ENCODE assay signal across 8 mouse cellular contexts in the genomic region with DNA sequence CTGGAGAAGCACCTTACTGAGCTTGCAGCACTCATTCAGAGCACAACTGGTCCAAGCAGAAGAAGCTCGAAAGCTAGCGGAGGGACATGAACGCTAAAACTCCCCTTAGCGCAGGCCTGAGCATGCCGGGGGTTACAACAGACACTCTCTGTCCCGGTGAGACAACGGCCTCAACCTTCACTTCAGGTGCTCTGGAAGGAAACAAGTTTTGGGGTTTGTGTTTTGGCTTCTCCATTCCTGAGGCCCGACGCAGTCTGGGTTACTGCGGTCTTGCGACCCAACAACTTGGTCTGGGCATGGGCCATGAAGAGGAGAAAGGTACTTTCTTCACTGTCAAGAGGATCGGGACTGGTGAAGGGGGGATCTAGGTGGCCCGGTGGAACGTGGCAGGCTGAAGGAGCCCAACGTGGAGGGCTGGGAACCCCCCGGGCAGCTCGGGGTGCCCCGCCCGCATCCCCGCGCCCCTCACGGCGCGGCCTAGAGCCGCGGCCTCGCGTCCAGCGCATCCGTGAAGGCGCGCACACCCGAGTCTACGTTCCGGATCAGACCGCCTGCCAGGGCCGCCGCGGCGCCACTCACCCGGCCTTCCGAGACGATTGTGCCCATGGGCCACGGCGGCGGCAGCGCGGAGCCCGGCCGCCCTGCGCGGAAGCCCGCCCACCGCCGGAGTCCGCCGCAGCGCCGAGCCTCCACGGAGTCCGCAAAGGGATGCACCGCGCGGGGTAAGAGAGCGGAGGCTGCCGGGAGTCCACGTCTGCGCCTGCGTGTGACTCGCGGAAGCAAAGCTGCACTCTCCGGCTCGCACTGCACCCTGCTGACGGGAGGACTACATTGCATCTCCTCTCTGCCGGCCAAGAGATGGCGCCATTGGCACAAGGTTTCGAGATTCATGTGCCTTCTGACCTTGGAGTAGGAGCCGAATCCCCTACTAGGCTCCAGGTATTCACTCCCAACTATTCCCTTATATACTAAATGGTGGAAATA. TPM values are rescaled to one million over a fixed set of nuclear protein-coding genes. Genes with fewer than 3 reads are reported as not detected.
A peak's percentile ranks its signal among the peaks of the same experiment; 100 is the strongest.
DNase-seq lines count a peak whose midpoint lies in the region; ATAC-seq and TF ChIP-seq lines count a peak whose summit lies in the region.

No protein-coding gene starts in this region.

- peaks cover 36% of the 10 kb centered on the region for H3K36me3 ChIP-seq in forebrain, embryonic 10.5 days (replicated peaks)
- peaks cover 28% of the 10 kb centered on the region for H3K36me3 ChIP-seq in heart, embryonic 15.5 days
- peaks cover 20% of the 10 kb centered on the region for H3K36me3 ChIP-seq in liver, embryonic 14.5 days (replicated peaks; ENCODE audit: control insufficient read depth, insufficient read depth, low read depth)
- peaks cover 2% of the 10 kb centered on the region for H3K36me3 ChIP-seq in neural tube, embryonic 11.5 days (ENCODE audit: control insufficient read depth, insufficient read depth, low read length)
- H3K36me3 ChIP-seq in stomach, postnatal 0 days (ENCODE audit: control insufficient read depth, insufficient read depth, low read length), result peaks cover 5% of the 10 kb centered on the region; the same call in 1 of the 2 replicates

- under 1% methylated on average over 77 of the region's 78 CpGs for WGBS in forebrain, embryonic 10.5 days
- under 1% methylated on average over 78 of the region's 78 CpGs for WGBS in heart, embryonic 15.5 days
- under 1% methylated on average over 70 of the region's 78 CpGs for WGBS in liver, embryonic 14.5 days (ENCODE audit: insufficient replicate concordance)
- under 1% methylated on average over 66 of the region's 78 CpGs for WGBS in neural tube, embryonic 11.5 days
- under 1% methylated on average over 61 of the region's 78 CpGs for WGBS in stomach, postnatal 0 days

- peak; percentile 100 for TF ChIP-seq CTCF in liver, embryonic 14.5 days (IDR thresholded peaks at IDR 0.05; ENCODE audit: low read depth)
- TF ChIP-seq CTCF in stomach, postnatal 0 days (IDR thresholded peaks at IDR 0.05; ENCODE audit: low read depth), result peak; percentile 100

- peak overlapping the region; percentile 97 for H3K27ac ChIP-seq in forebrain, embryonic 10.5 days
- peak overlapping the region; percentile 61 for H3K27ac ChIP-seq in heart, embryonic 15.5 days
- H3K27ac ChIP-seq in liver, embryonic 14.5 days, result no peak overlapping the region; the same call in 1 of the 2 replicates
- H3K27ac ChIP-seq in neural tube, embryonic 11.5 days (ENCODE audit: low read depth, low read length), result no peak overlapping the region
- peak overlapping the region; percentile 82 for H3K27ac ChIP-seq in stomach, postnatal 0 days (replicated peaks)

- no peaks in the 10 kb centered on the region for H3K27me3 ChIP-seq in forebrain, embryonic 10.5 days (ENCODE audit: poor library complexity, severe bottlenecking)
- H3K27me3 ChIP-seq in heart, embryonic 15.5 days, result no peaks in the 10 kb centered on the region
- H3K27me3 ChIP-seq in liver, embryonic 14.5 days (ENCODE audit: control insufficient read depth, insufficient read depth, low read length), result no peaks in the 10 kb centered on the region
- H3K27me3 ChIP-seq in neural tube, embryonic 11.5 days (ENCODE audit: control insufficient read depth, insufficient read depth, low read length), result no peaks in the 10 kb centered on the region
- H3K27me3 ChIP-seq in stomach, postnatal 0 days (ENCODE audit: control insufficient read depth, insufficient read depth, low read length), result no peaks in the 10 kb centered on the region

- peak overlapping the region; percentile 94 for H3K4me3 ChIP-seq in forebrain, embryonic 10.5 days
- H3K4me3 ChIP-seq in heart, embryonic 15.5 days, result peak overlapping the region; percentile 83
- peak overlapping the region; percentile 93 to 95 for H3K4me3 ChIP-seq in liver, embryonic 14.5 days (ENCODE audit: insufficient read depth in 1 of 2, low read depth in 2 of 2, low read length in 2 of 2)
- H3K4me3 ChIP-seq in neural tube, embryonic 11.5 days (ENCODE audit: low read depth, low read length), result peak overlapping the region; percentile 96
- H3K4me3 ChIP-seq in stomach, postnatal 0 days (ENCODE audit: low read depth, low read length), result peak overlapping the region; percentile 95

- ATAC-seq in heart, embryonic 15.5 days (replicated peaks; ENCODE audit: insufficient number of reproducible peaks, insufficient read depth, low FRiP score, low read depth), result peak; percentile 98
- ATAC-seq in liver, embryonic 14.5 days (ENCODE audit: insufficient read depth), result peak; percentile 97
- ATAC-seq in neural tube, embryonic 11.5 days (ENCODE audit: insufficient read depth, low FRiP score, low TSS enrichment), result peak; percentile 98
- peak; percentile 99 for ATAC-seq in stomach, postnatal 0 days (ENCODE audit: low FRiP score, low TSS enrichment)

- peak overlapping the region; percentile 98 for H3K9ac ChIP-seq in heart, embryonic 15.5 days
- peak overlapping the region; percentile 94 for H3K9ac ChIP-seq in liver, embryonic 14.5 days (replicated peaks)
- peak overlapping the region; percentile 99 for H3K9ac ChIP-seq in neural tube, embryonic 11.5 days (ENCODE audit: low read length)
- peak overlapping the region; percentile 98 for H3K9ac ChIP-seq in stomach, postnatal 0 days (ENCODE audit: low read length)

- no peaks in the 10 kb centered on the region for H3K9me3 ChIP-seq in forebrain, embryonic 10.5 days
- H3K9me3 ChIP-seq in heart, embryonic 15.5 days (replicated peaks), result no peaks in the 10 kb centered on the region
- no peaks in the 10 kb centered on the region for H3K9me3 ChIP-seq in liver, embryonic 14.5 days (ENCODE audit: control insufficient read depth, low read length)
- no peaks in the 10 kb centered on the region for H3K9me3 ChIP-seq in neural tube, embryonic 11.5 days (ENCODE audit: control insufficient read depth, low read length)
- H3K9me3 ChIP-seq in stomach, postnatal 0 days (ENCODE audit: control insufficient read depth, low read length), result no peaks in the 10 kb centered on the region

- peaks cover 12% of the 10 kb centered on the region for H3K4me1 ChIP-seq in forebrain, embryonic 10.5 days
- peaks cover 15% of the 10 kb centered on the region for H3K4me1 ChIP-seq in heart, embryonic 15.5 days (replicated peaks)
- H3K4me1 ChIP-seq in liver, embryonic 14.5 days (replicated peaks; ENCODE audit: control insufficient read depth in 2 of 2, insufficient read depth in 2 of 2, low read length in 1 of 2), result peaks cover 5% of the 10 kb centered on the region in 2 experiments; a peak in 3 of 4 replicates
- peaks cover 5% of the 10 kb centered on the region; the same call in 1 of the 2 replicates for H3K4me1 ChIP-seq in neural tube, embryonic 11.5 days (ENCODE audit: control insufficient read depth, insufficient read depth, low read length)
- peaks cover 2% of the 10 kb centered on the region; the same call in 1 of the 2 replicates for H3K4me1 ChIP-seq in stomach, postnatal 0 days (replicated peaks; ENCODE audit: control insufficient read depth, insufficient read depth)

- TF ChIP-seq EP300 in liver, embryonic 14.5 days (IDR thresholded peaks at IDR 0.05; ENCODE audit: low read depth), result no peak
- TF ChIP-seq EP300 in stomach, postnatal 0 days (optimal IDR thresholded peaks at IDR 0.05), result no peak

- DNase-seq in CD8-positive naive resting alpha-beta T cell, adult 2 months (ENCODE audit: low read depth in 2 of 2, low spot score in 2 of 2), result peak; percentile 94 to 95
- peak; percentile 94 for DNase-seq in c-Kit-positive CD71-negative TER-119-negative erythroid progenitor cells, embryonic 14.5 days (ENCODE audit: low read depth)
- peak; percentile 92 for DNase-seq in forebrain, embryonic 10.5 days (ENCODE audit: extremely low spot score, low spot score)
- peak; percentile 95 to 96 for DNase-seq in kidney, postnatal 25 days
- DNase-seq in liver, embryonic 14.5 days (ENCODE audit: low read depth in 3 of 3, low spot score in 3 of 3), result peak; percentile 85 to 89 (median 87)
- DNase-seq in neural tube, embryonic 11.5 days (ENCODE audit: low spot score), result peak; percentile 96
- peak; percentile 96 for DNase-seq in stomach, postnatal 0 days (ENCODE audit: low spot score)

- H3K4me2 ChIP-seq in heart, embryonic 15.5 days, result peak overlapping the region; percentile 79
- H3K4me2 ChIP-seq in liver, embryonic 14.5 days (ENCODE audit: low read depth), result peak overlapping the region; percentile 72
- H3K4me2 ChIP-seq in neural tube, embryonic 11.5 days (ENCODE audit: low read depth), result peak overlapping the region; percentile 59
- peak overlapping the region; percentile 68 for H3K4me2 ChIP-seq in stomach, postnatal 0 days (replicated peaks; ENCODE audit: low read depth)

RNA-seq across cellular contexts. Expression of gene Rbm17, which starts 1.2 kb away (rescaled TPM):
- 203 and 213 TPM in 2 replicates for polyA plus RNA-seq in forebrain, embryonic 10.5 days (2016; fragmentation: Nextera tagmentation; extraction: Ambion mirVana)
- 79.8 and 87.7 TPM in 2 replicates for polyA plus RNA-seq in heart, embryonic 15.5 days (2015; fragmentation: Nextera tagmentation; extraction: Ambion mirVana)
- 28.3 and 63.0 TPM in 2 replicates for polyA plus RNA-seq in liver, embryonic 14.5 days (2012; rRNA removed)
- 53.2 and 54.0 TPM in 2 replicates for polyA plus RNA-seq in liver, embryonic 14.5 days (2014; fragmentation: Nextera tagmentation; extraction: Ambion mirVana)
- 188 and 192 TPM in 2 replicates for polyA plus RNA-seq in neural tube, embryonic 11.5 days (2014; fragmentation: Nextera tagmentation; extraction: Ambion mirVana)
- polyA plus RNA-seq in stomach, postnatal 0 days (2015; fragmentation: Nextera tagmentation; extraction: Ambion mirVana), result 62.2 and 64.8 TPM in 2 replicates

RNA-seq across cellular contexts. Expression of gene Gm17490, which starts 23.3 kb away (rescaled TPM):
- polyA plus RNA-seq in forebrain, embryonic 10.5 days (2016; fragmentation: Nextera tagmentation; extraction: Ambion mirVana), result not detected in 2 replicates
- polyA plus RNA-seq in heart, embryonic 15.5 days (2015; fragmentation: Nextera tagmentation; extraction: Ambion mirVana), result not detected in 2 replicates
- not detected in 2 replicates for polyA plus RNA-seq in liver, embryonic 14.5 days (2012; rRNA removed)
- polyA plus RNA-seq in liver, embryonic 14.5 days (2014; fragmentation: Nextera tagmentation; extraction: Ambion mirVana), result not detected in 2 replicates
- polyA plus RNA-seq in neural tube, embryonic 11.5 days (2014; fragmentation: Nextera tagmentation; extraction: Ambion mirVana), result not detected in 2 replicates
- polyA plus RNA-seq in stomach, postnatal 0 days (2015; fragmentation: Nextera tagmentation; extraction: Ambion mirVana), result not detected in 2 replicates

RNA-seq across cellular contexts. Expression of gene Il2ra, which starts 39.8 kb away (rescaled TPM):
- not detected in 2 replicates for polyA plus RNA-seq in forebrain, embryonic 10.5 days (2016; fragmentation: Nextera tagmentation; extraction: Ambion mirVana)
- polyA plus RNA-seq in heart, embryonic 15.5 days (2015; fragmentation: Nextera tagmentation; extraction: Ambion mirVana), result 1.6 and 17.9 TPM in 2 replicates
- 0.01 TPM in 1 of 2 replicates, not detected in the other for polyA plus RNA-seq in liver, embryonic 14.5 days (2012; rRNA removed)
- polyA plus RNA-seq in liver, embryonic 14.5 days (2014; fragmentation: Nextera tagmentation; extraction: Ambion mirVana), result not detected in 2 replicates
- not detected in 2 replicates for polyA plus RNA-seq in neural tube, embryonic 11.5 days (2014; fragmentation: Nextera tagmentation; extraction: Ambion mirVana)
- 0.02 TPM in 1 of 2 replicates, not detected in the other for polyA plus RNA-seq in stomach, postnatal 0 days (2015; fragmentation: Nextera tagmentation; extraction: Ambion mirVana)

RNA-seq across cellular contexts. Expression of gene Pfkfb3, which starts 48.9 kb away (rescaled TPM):
- 15.5 and 17.0 TPM in 2 replicates for polyA plus RNA-seq in forebrain, embryonic 10.5 days (2016; fragmentation: Nextera tagmentation; extraction: Ambion mirVana)
- polyA plus RNA-seq in heart, embryonic 15.5 days (2015; fragmentation: Nextera tagmentation; extraction: Ambion mirVana), result 9.8 and 14.6 TPM in 2 replicates
- polyA plus RNA-seq in liver, embryonic 14.5 days (2012; rRNA removed), result 4.6 and 5.2 TPM in 2 replicates
- 2.6 and 3.5 TPM in 2 replicates for polyA plus RNA-seq in liver, embryonic 14.5 days (2014; fragmentation: Nextera tagmentation; extraction: Ambion mirVana)
- 15.9 and 18.6 TPM in 2 replicates for polyA plus RNA-seq in neural tube, embryonic 11.5 days (2014; fragmentation: Nextera tagmentation; extraction: Ambion mirVana)
- polyA plus RNA-seq in stomach, postnatal 0 days (2015; fragmentation: Nextera tagmentation; extraction: Ambion mirVana), result 5.5 TPM in 2 replicates

Comparison
In these comparisons a context has a peak if more than half of its experiments do, and no peak if none do; other contexts are left out.
1. H3K27ac ChIP-seq: peak in forebrain, embryonic 10.5 days (single experiment), heart, embryonic 15.5 days (single experiment) and stomach, postnatal 0 days (single experiment); none in liver, embryonic 14.5 days (single experiment) and neural tube, embryonic 11.5 days (single experiment).
2. Peak in every context shown above with its lines, with median percentiles within 50 percentile points of each other: DNase-seq, H3K4me3 ChIP-seq, ATAC-seq, H3K4me2 ChIP-seq and H3K9ac ChIP-seq.